Mouse (Mus musculus): ENCODE measurements around the gene Trpm8. TPM values are rescaled to one million over a fixed set of nuclear protein-coding genes. Genes with fewer than 3 reads are reported as not detected.

The Trpm8 gene
- polyA plus RNA-seq (2015; fragmentation: Nextera tagmentation; extraction: Ambion mirVana): not detected in 2 replicates

GRCm38 (mm10) chr1:88277098-88277817 is at the start of gene Trpm8, which contains the start of gene Hjurp:
Gene Trpm8 (plus strand): TSS chr1:88277661.
Gene Hjurp (minus strand): TSS chr1:88277633.
- peak; percentile 93 for ATAC-seq (ENCODE audit: insufficient number of reproducible peaks, low FRiP score, low TSS enrichment, low read depth)

GRCm38 (mm10) chr1:88228121-88228520 is 49.3 kb upstream of the Trpm8 start:
- Histone ChIP-seq H3K36me3 (no peaks in the 10 kb centered on the region), H3K9ac (no peak overlapping the region), H3K9me3 (peaks cover 63% of the 10 kb centered on the region), H3K27ac (no peak overlapping the region), H3K4me3 (no peak overlapping the region), H3K4me1 (no peaks in the 10 kb centered on the region), H3K27me3 (no peaks in the 10 kb centered on the region), H3K4me2 (no peak overlapping the region)
- no peak for ATAC-seq (ENCODE audit: insufficient number of reproducible peaks, low FRiP score, low TSS enrichment, low read depth)
- WGBS: 72% methylated on average over 7 of the region's 7 CpGs

More at GRCm38 (mm10) chr1:88277098-88277817, at the start of gene Trpm8, which contains the start of gene Hjurp:
- peak within 1 kb of the TSS; percentile 84 for H3K27ac ChIP-seq
- peak within 1 kb of the TSS; percentile 54 for H3K9ac ChIP-seq
- H3K36me3 ChIP-seq: peaks cover 35% of the 10 kb centered on the region
- peak within 1 kb of the TSS; percentile 54 for H3K4me2 ChIP-seq
- under 1% methylated on average over 50 of the region's 50 CpGs for WGBS
- H3K27me3 ChIP-seq: no peaks in the 10 kb centered on the region
- no peaks in the 10 kb centered on the region for H3K9me3 ChIP-seq
- peaks cover 25% of the 10 kb centered on the region for H3K4me1 ChIP-seq
- H3K4me3 ChIP-seq: peak within 1 kb of the TSS; percentile 45

- no peak for ATAC-seq (ENCODE audit: insufficient number of reproducible peaks, low FRiP score, low TSS enrichment, low read depth)
- Histone ChIP-seq H3K27me3 (no peaks in the 10 kb centered on the region), H3K9ac (no peak overlapping the region), H3K27ac (no peak overlapping the region), H3K9me3 (peaks cover 72% of the 10 kb centered on the region), H3K4me3 (no peak overlapping the region), H3K36me3 (no peaks in the 10 kb centered on the region), H3K4me2 (no peak overlapping the region), H3K4me1 (no peaks in the 10 kb centered on the region)
- 75% methylated on average over 3 of the region's 3 CpGs for WGBS
Measured at GRCm38 (mm10) chr1:88229566-88229965, 47.9 kb upstream of the Trpm8 start.

- WGBS: 86% methylated on average over 5 of the region's 5 CpGs
- H3K9me3 ChIP-seq: peaks cover 76% of the 10 kb centered on the region
- no peak overlapping the region for H3K9ac ChIP-seq
- H3K27me3 ChIP-seq: no peaks in the 10 kb centered on the region
- H3K4me3 ChIP-seq: no peak overlapping the region
- no peaks in the 10 kb centered on the region for H3K4me1 ChIP-seq
- H3K4me2 ChIP-seq: no peak overlapping the region
- no peaks in the 10 kb centered on the region for H3K36me3 ChIP-seq
- H3K27ac ChIP-seq: no peak overlapping the region
- no peak for ATAC-seq (ENCODE audit: insufficient number of reproducible peaks, low FRiP score, low TSS enrichment, low read depth)
Measured at GRCm38 (mm10) chr1:88229986-88230385, 47.5 kb upstream of the Trpm8 start.

- Histone ChIP-seq H3K4me1 (no peaks in the 10 kb centered on the region), H3K9ac (no peak overlapping the region), H3K9me3 (peaks cover 79% of the 10 kb centered on the region), H3K4me2 (no peak overlapping the region), H3K27ac (no peak overlapping the region), H3K27me3 (no peaks in the 10 kb centered on the region), H3K4me3 (no peak overlapping the region), H3K36me3 (no peaks in the 10 kb centered on the region)
- 69% methylated on average over 7 of the region's 7 CpGs for WGBS
- ATAC-seq (ENCODE audit: insufficient number of reproducible peaks, low FRiP score, low TSS enrichment, low read depth): no peak
Measured at GRCm38 (mm10) chr1:88230421-88230820, 47.0 kb upstream of the Trpm8 start.

GRCm38 (mm10) chr1:88230981-88231802 is 46.3 kb upstream of the Trpm8 start:
- H3K4me3 ChIP-seq: no peak overlapping the region
- H3K9ac ChIP-seq: no peak overlapping the region
- peaks cover 79% of the 10 kb centered on the region for H3K9me3 ChIP-seq
- no peak overlapping the region for H3K27ac ChIP-seq
- no peak overlapping the region for H3K4me2 ChIP-seq
- ATAC-seq (ENCODE audit: insufficient number of reproducible peaks, low FRiP score, low TSS enrichment, low read depth): no peak
- H3K27me3 ChIP-seq: no peaks in the 10 kb centered on the region
- H3K4me1 ChIP-seq: no peaks in the 10 kb centered on the region
- WGBS: 74% methylated on average over 6 of the region's 6 CpGs
- H3K36me3 ChIP-seq: no peaks in the 10 kb centered on the region

GRCm38 (mm10) chr1:88231803-88232499 is 45.5 kb upstream of the Trpm8 start:
- Histone ChIP-seq H3K27me3 (no peaks in the 10 kb centered on the region), H3K9me3 (peaks cover 72% of the 10 kb centered on the region), H3K4me3 (no peak overlapping the region), H3K36me3 (no peaks in the 10 kb centered on the region), H3K4me1 (no peaks in the 10 kb centered on the region), H3K9ac (no peak overlapping the region), H3K4me2 (no peak overlapping the region), H3K27ac (no peak overlapping the region)
- ATAC-seq (ENCODE audit: insufficient number of reproducible peaks, low FRiP score, low TSS enrichment, low read depth): no peak
- 68% methylated on average over 7 of the region's 7 CpGs for WGBS

- H3K4me3 ChIP-seq: no peak overlapping the region
- no peak overlapping the region for H3K4me2 ChIP-seq
- 53% methylated on average over 3 of the region's 3 CpGs for WGBS
- no peaks in the 10 kb centered on the region for H3K36me3 ChIP-seq
- H3K9ac ChIP-seq: no peak overlapping the region
- H3K27ac ChIP-seq: no peak overlapping the region
- no peak for ATAC-seq (ENCODE audit: insufficient number of reproducible peaks, low FRiP score, low TSS enrichment, low read depth)
- no peaks in the 10 kb centered on the region for H3K4me1 ChIP-seq
- no peaks in the 10 kb centered on the region for H3K27me3 ChIP-seq
- peaks cover 64% of the 10 kb centered on the region for H3K9me3 ChIP-seq
Measured at GRCm38 (mm10) chr1:88232664-88233380, 44.6 kb upstream of the Trpm8 start.

- ATAC-seq (ENCODE audit: insufficient number of reproducible peaks, low FRiP score, low TSS enrichment, low read depth): no peak
- H3K4me2 ChIP-seq: no peak overlapping the region
- 66% methylated on average over 14 of the region's 14 CpGs for WGBS
- no peak overlapping the region for H3K9ac ChIP-seq
- H3K4me3 ChIP-seq: no peak overlapping the region
- H3K9me3 ChIP-seq: peaks cover 64% of the 10 kb centered on the region
- H3K4me1 ChIP-seq: no peaks in the 10 kb centered on the region
- H3K36me3 ChIP-seq: no peaks in the 10 kb centered on the region
- H3K27me3 ChIP-seq: no peaks in the 10 kb centered on the region
- H3K27ac ChIP-seq: no peak overlapping the region
Measured at GRCm38 (mm10) chr1:88233421-88234247, 43.8 kb upstream of the Trpm8 start.

- Histone ChIP-seq H3K27ac (no peak overlapping the region), H3K36me3 (no peaks in the 10 kb centered on the region), H3K4me2 (no peak overlapping the region), H3K4me3 (no peak overlapping the region), H3K9me3 (peaks cover 64% of the 10 kb centered on the region), H3K4me1 (no peaks in the 10 kb centered on the region), H3K9ac (no peak overlapping the region), H3K27me3 (no peaks in the 10 kb centered on the region)
- WGBS: 61% methylated on average over 4 of the region's 4 CpGs
- no peak for ATAC-seq (ENCODE audit: insufficient number of reproducible peaks, low FRiP score, low TSS enrichment, low read depth)
Measured at GRCm38 (mm10) chr1:88234248-88234610, 43.2 kb upstream of the Trpm8 start.

GRCm38 (mm10) chr1:88234646-88235045 is 42.8 kb upstream of the Trpm8 start:
- Histone ChIP-seq H3K9me3 (peaks cover 64% of the 10 kb centered on the region), H3K27me3 (no peaks in the 10 kb centered on the region)
- WGBS: 44% methylated on average over 5 of the region's 5 CpGs

More at GRCm38 (mm10) chr1:88234646-88235045, 42.8 kb upstream of the Trpm8 start:
- Histone ChIP-seq H3K4me1 (no peaks in the 10 kb centered on the region), H3K4me3 (no peak overlapping the region), H3K36me3 (no peaks in the 10 kb centered on the region), H3K4me2 (no peak overlapping the region), H3K27ac (no peak overlapping the region), H3K9ac (no peak overlapping the region)
- no peak for ATAC-seq (ENCODE audit: insufficient number of reproducible peaks, low FRiP score, low TSS enrichment, low read depth)

Data from limb, embryonic 15.5 days (tissue).